Mouse (Mus musculus): ENCODE results near the gene Myo16. TPM values are rescaled to one million over a fixed set of nuclear protein-coding genes. Genes with fewer than 3 reads are reported as not detected.

Gene Myo16
- polyA plus RNA-seq, 1 experiment from 2014 or later: 7.2 TPM

DNA sequence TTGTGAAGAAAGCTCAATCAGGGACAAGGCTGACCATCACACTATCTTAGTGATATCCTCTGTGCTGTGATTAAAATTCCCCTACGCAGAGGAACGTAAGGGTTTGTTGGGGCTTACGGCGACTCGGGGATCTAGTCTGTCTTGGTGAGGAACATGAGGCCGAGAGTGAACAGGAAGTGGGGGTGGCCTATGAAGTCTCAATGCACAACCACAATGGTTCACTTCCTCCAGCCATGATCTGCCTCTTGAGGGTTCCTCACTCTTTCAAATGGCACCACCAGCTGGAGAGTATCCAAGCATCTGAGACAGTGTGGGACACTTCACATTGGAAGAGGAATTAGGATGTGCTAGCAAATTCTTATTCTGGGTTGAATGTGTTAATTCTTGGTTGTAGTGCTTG is 405.8 kb downstream of the Myo16 start:
- no peak for ATAC-seq
- no peak overlapping the region for H3K27ac ChIP-seq (ENCODE audit: low read length)
- no peak overlapping the region for H3K4me2 ChIP-seq (ENCODE audit: low read length)
- H3K27me3 ChIP-seq (ENCODE audit: control insufficient read depth, insufficient read depth, low read depth, low read length): no peaks in the 10 kb centered on the region
- 0 out of 2 replicates have a peak, but pooled peaks cover 2% of the 10 kb centered on the region for H3K36me3 ChIP-seq (ENCODE audit: control insufficient read depth, insufficient read depth, low read length)
- H3K4me1 ChIP-seq (ENCODE audit: control insufficient read depth, insufficient read depth, low read length): no peaks in the 10 kb centered on the region
- H3K9ac ChIP-seq (ENCODE audit: low read depth, low read length): no peak overlapping the region
- H3K4me3 ChIP-seq (ENCODE audit: low read depth, low read length): no peak overlapping the region
- WGBS: 84% methylated on average over 6 of the region's 6 CpGs
- H3K9me3 ChIP-seq (replicated peaks; ENCODE audit: control insufficient read depth, low read length, poor library complexity, severe bottlenecking): no peaks in the 10 kb centered on the region

DNA sequence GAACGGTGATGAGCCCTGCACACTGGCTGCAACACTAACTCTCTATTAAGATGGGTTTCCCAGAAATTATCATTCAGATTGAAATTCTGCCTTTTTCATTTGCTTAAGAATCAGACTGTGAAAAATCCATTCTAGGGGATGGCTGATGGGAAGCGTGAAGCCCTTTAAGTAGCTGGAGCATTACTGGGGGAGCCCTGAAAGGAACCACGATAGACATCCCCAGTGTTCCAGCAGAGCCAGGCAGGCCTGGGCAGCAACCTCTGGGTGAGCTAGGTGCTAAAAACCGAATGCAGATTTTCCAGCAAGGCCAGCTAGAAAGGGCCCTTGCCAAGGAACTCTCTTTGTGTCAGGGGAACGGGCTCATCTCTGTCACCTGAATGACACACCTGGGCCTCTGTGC is 407.9 kb downstream of the Myo16 start:
- WGBS: 61% methylated on average over 5 of the region's 5 CpGs
- Histone ChIP-seq H3K27ac (ENCODE audit: low read length) (peak overlapping the region; percentile 17; the same call in 1 of the 2 replicates), H3K27me3 (ENCODE audit: control insufficient read depth, insufficient read depth, low read depth, low read length) (no peaks in the 10 kb centered on the region), H3K9me3 (replicated peaks; ENCODE audit: control insufficient read depth, low read length, poor library complexity, severe bottlenecking) (no peaks in the 10 kb centered on the region), H3K36me3 (ENCODE audit: control insufficient read depth, insufficient read depth, low read length) (peaks cover 2% of the 10 kb centered on the region; the same call in 1 of the 2 replicates), H3K4me3 (ENCODE audit: low read depth, low read length) (no peak overlapping the region), H3K9ac (ENCODE audit: low read depth, low read length) (no peak overlapping the region), H3K4me1 (ENCODE audit: control insufficient read depth, insufficient read depth, low read length) (no peaks in the 10 kb centered on the region), H3K4me2 (ENCODE audit: low read length) (no peak overlapping the region)
- ATAC-seq: peak; percentile 44; the same call in 1 of the 2 replicates

DNA sequence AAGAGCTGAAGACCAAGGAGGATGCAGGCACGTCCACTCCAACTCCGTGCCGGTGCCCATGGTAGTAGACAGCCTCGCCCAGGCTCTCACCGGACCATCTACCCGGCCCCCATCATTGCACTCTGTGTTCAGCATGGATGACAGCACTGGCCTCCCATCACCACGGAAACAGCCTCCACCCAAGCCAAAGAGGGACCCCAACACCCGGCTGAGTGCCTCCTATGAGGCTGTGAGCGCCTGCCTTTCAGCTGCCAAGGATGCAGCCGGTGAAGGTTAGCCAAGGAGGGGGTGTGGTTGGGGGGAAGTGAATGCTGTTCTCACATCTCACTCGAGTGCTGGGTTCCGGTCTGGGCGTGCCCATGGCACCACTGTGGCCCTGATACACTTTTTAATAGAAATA is 408.3 kb downstream of the Myo16 start:
- peak; percentile 46 for ATAC-seq
- no peaks in the 10 kb centered on the region for H3K27me3 ChIP-seq (ENCODE audit: control insufficient read depth, insufficient read depth, low read depth, low read length)
- H3K4me1 ChIP-seq (ENCODE audit: control insufficient read depth, insufficient read depth, low read length): no peaks in the 10 kb centered on the region
- H3K27ac ChIP-seq (ENCODE audit: low read length): peak overlapping the region; percentile 17; the same call in 1 of the 2 replicates
- H3K4me3 ChIP-seq (ENCODE audit: low read depth, low read length): no peak overlapping the region
- no peak overlapping the region for H3K4me2 ChIP-seq (ENCODE audit: low read length)
- peaks cover 2% of the 10 kb centered on the region; the same call in 1 of the 2 replicates for H3K36me3 ChIP-seq (ENCODE audit: control insufficient read depth, insufficient read depth, low read length)
- no peak overlapping the region for H3K9ac ChIP-seq (ENCODE audit: low read depth, low read length)
- WGBS: 59% methylated on average over 13 of the region's 13 CpGs
- no peaks in the 10 kb centered on the region for H3K9me3 ChIP-seq (replicated peaks; ENCODE audit: control insufficient read depth, low read length, poor library complexity, severe bottlenecking)

DNA sequence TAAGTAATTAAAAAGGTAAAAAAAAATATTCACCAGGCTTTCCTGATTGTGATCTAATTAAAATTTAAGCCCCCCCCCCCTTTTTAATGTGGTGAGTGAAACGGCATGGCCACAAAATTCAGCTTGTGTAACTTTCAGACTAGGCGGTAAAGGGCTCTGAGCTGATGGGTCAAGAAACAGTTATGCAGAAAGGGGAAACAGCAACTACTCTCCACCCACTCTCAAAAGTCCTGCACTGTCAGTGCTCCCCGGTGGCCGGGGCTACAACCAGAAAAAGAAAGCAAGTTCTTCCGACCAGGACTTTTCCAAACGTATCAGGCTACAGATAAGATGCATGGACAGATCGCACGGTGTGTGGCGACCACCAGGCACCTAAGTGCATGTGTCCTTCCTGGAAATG is 408.9 kb downstream of the Myo16 start:
- no peak overlapping the region for H3K4me2 ChIP-seq (ENCODE audit: low read length)
- no peak overlapping the region for H3K4me3 ChIP-seq (ENCODE audit: low read depth, low read length)
- no peak for ATAC-seq
- no peak overlapping the region for H3K27ac ChIP-seq (ENCODE audit: low read length)
- no peaks in the 10 kb centered on the region for H3K27me3 ChIP-seq (ENCODE audit: control insufficient read depth, insufficient read depth, low read depth, low read length)
- H3K9me3 ChIP-seq (replicated peaks; ENCODE audit: control insufficient read depth, low read length, poor library complexity, severe bottlenecking): no peaks in the 10 kb centered on the region
- no peak overlapping the region for H3K9ac ChIP-seq (ENCODE audit: low read depth, low read length)
- H3K36me3 ChIP-seq (ENCODE audit: control insufficient read depth, insufficient read depth, low read length): peaks cover 2% of the 10 kb centered on the region; the same call in 1 of the 2 replicates
- H3K4me1 ChIP-seq (ENCODE audit: control insufficient read depth, insufficient read depth, low read length): no peaks in the 10 kb centered on the region
- 88% methylated on average over 9 of the region's 9 CpGs for WGBS

DNA sequence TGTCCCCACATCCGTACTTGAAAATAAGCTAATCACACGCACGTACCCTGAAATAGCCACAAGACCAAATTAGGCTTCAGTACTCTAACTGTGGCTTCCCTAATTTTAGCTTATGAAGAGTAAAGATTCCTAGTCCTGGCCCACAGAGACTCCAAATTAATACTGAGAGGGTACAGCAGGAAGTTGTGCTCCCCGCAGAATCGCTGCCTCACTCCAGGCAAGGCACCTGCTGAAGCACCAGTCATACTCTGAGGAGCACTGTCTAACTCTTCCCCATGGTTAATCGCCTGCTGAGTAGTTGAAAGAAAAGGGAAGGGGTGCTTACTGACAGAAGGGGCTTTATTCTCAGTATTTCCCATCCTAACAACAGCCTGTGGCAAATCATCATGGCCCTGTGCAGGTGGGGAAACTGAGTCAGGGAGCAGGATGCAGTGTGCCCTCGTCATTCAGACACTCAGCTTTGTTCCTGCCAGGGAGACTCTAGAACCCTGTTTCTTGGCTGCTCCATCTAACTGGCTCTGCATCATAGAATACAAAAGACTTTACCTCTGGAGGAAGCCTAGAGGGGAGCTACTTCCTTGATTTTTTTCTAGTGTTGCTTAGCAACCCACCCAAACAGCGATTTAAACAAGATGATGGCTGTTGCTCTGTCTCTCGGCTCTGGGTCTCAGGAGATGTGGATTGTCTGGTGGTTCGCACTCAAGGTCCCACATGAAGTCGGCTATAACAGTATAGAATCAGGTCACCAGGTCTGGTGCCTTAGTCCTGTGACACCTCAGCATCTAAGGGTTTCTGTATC is 411.7 kb downstream of the Myo16 start:
- Histone ChIP-seq H3K27me3 (ENCODE audit: control insufficient read depth, insufficient read depth, low read depth, low read length) (no peaks in the 10 kb centered on the region), H3K9ac (ENCODE audit: low read depth, low read length) (no peak overlapping the region), H3K4me3 (ENCODE audit: low read depth, low read length) (no peak overlapping the region), H3K9me3 (replicated peaks; ENCODE audit: control insufficient read depth, low read length, poor library complexity, severe bottlenecking) (no peaks in the 10 kb centered on the region), H3K4me2 (ENCODE audit: low read length) (no peak overlapping the region), H3K27ac (ENCODE audit: low read length) (no peak overlapping the region), H3K4me1 (ENCODE audit: control insufficient read depth, insufficient read depth, low read length) (no peaks in the 10 kb centered on the region), H3K36me3 (ENCODE audit: control insufficient read depth, insufficient read depth, low read length) (peaks cover 4% of the 10 kb centered on the region; the same call in 1 of the 2 replicates)
- WGBS: 74% methylated on average over 11 of the region's 11 CpGs
- no peak for ATAC-seq

DNA sequence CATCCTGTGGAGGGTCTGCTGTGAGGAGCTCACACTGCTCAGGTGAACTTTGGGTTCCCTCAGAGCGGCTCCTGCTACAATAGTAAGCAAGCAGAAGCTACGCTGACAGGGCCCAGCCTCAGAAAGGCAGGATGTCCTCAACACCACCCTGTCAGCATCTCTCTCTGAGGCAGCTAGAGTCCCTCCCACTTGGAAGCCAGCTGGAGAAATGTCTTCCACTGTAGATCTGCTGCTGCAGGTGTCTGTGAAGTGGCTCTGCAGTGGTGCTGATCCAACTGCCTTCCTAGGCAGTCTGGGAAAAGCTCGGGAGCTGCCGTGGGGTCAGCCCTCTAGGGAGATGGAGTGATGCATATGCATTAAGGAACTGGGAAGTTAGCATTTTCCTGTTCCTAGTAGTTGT is 414.7 kb downstream of the Myo16 start:
- H3K27ac ChIP-seq (ENCODE audit: low read length): no peak overlapping the region
- WGBS: 66% methylated on average over 4 of the region's 4 CpGs
- H3K4me1 ChIP-seq (ENCODE audit: control insufficient read depth, insufficient read depth, low read length): peaks cover 7% of the 10 kb centered on the region; the same call in 1 of the 2 replicates
- H3K27me3 ChIP-seq (ENCODE audit: control insufficient read depth, insufficient read depth, low read depth, low read length): no peaks in the 10 kb centered on the region
- H3K36me3 ChIP-seq (ENCODE audit: control insufficient read depth, insufficient read depth, low read length): peaks cover 4% of the 10 kb centered on the region; the same call in 1 of the 2 replicates
- no peak overlapping the region for H3K4me2 ChIP-seq (ENCODE audit: low read length)
- H3K4me3 ChIP-seq (ENCODE audit: low read depth, low read length): no peak overlapping the region
- ATAC-seq: no peak
- no peak overlapping the region for H3K9ac ChIP-seq (ENCODE audit: low read depth, low read length)
- no peaks in the 10 kb centered on the region for H3K9me3 ChIP-seq (replicated peaks; ENCODE audit: control insufficient read depth, low read length, poor library complexity, severe bottlenecking)

DNA sequence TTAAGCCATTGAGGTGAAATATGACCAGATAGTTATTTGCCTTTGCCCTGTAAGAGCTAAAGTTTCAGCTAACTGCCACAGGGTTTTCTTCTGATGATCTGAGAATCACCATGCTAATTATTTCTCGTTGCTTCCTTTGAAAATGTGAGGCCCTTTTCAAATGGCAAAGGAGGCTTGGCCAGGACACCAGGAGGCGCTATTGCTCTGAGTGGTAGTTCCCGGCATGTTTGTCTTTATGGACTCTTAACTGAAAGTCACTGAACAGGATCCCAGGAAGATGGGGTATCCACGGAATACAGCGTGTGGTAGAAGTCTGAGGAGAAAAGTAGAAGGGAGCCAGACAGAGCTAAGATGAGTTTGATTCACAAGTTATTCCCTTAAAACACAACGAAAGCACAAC is 420.4 kb downstream of the Myo16 start:
- no peak overlapping the region for H3K9ac ChIP-seq (ENCODE audit: low read depth, low read length)
- H3K27ac ChIP-seq (ENCODE audit: low read length): no peak overlapping the region
- H3K4me1 ChIP-seq (ENCODE audit: control insufficient read depth, insufficient read depth, low read length): peaks cover 7% of the 10 kb centered on the region; the same call in 1 of the 2 replicates
- no peak for ATAC-seq
- no peaks in the 10 kb centered on the region for H3K27me3 ChIP-seq (ENCODE audit: control insufficient read depth, insufficient read depth, low read depth, low read length)
- H3K36me3 ChIP-seq (ENCODE audit: control insufficient read depth, insufficient read depth, low read length): 0 out of 2 replicates have a peak, but pooled peaks cover 2% of the 10 kb centered on the region
- no peak overlapping the region for H3K4me3 ChIP-seq (ENCODE audit: low read depth, low read length)
- H3K4me2 ChIP-seq (ENCODE audit: low read length): no peak overlapping the region
- 27% methylated on average over 6 of the region's 6 CpGs for WGBS
- no peaks in the 10 kb centered on the region for H3K9me3 ChIP-seq (replicated peaks; ENCODE audit: control insufficient read depth, low read length, poor library complexity, severe bottlenecking)

DNA sequence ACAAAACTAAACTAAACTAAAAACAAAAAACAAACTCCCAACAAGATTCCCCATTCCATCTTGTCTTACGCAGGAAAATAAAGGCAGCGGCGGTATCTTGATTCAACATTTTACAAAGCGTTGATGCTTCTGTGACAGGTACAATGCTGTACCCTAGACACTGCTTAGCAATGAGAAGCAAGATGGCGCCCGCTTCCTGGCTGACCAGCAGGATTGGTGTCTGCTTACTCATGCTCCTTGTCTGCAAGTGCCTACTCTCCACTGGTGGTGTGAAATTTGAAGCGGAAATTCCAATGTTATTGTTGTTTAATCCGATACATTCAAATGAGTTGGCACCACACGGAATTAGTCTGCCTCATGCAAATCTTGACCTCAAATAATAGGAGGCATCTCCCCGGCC is 421.5 kb downstream of the Myo16 start:
- ATAC-seq: no peak
- H3K9me3 ChIP-seq (replicated peaks; ENCODE audit: control insufficient read depth, low read length, poor library complexity, severe bottlenecking): no peaks in the 10 kb centered on the region
- 82% methylated on average over 10 of the region's 10 CpGs for WGBS
- no peaks in the 10 kb centered on the region for H3K36me3 ChIP-seq (ENCODE audit: control insufficient read depth, insufficient read depth, low read length)
- H3K27ac ChIP-seq (ENCODE audit: low read length): no peak overlapping the region
- no peak overlapping the region for H3K4me2 ChIP-seq (ENCODE audit: low read length)
- no peak overlapping the region for H3K4me3 ChIP-seq (ENCODE audit: low read depth, low read length)
- H3K9ac ChIP-seq (ENCODE audit: low read depth, low read length): no peak overlapping the region
- H3K4me1 ChIP-seq (ENCODE audit: control insufficient read depth, insufficient read depth, low read length): peaks cover 7% of the 10 kb centered on the region; the same call in 1 of the 2 replicates
- H3K27me3 ChIP-seq (ENCODE audit: control insufficient read depth, insufficient read depth, low read depth, low read length): no peaks in the 10 kb centered on the region

DNA sequence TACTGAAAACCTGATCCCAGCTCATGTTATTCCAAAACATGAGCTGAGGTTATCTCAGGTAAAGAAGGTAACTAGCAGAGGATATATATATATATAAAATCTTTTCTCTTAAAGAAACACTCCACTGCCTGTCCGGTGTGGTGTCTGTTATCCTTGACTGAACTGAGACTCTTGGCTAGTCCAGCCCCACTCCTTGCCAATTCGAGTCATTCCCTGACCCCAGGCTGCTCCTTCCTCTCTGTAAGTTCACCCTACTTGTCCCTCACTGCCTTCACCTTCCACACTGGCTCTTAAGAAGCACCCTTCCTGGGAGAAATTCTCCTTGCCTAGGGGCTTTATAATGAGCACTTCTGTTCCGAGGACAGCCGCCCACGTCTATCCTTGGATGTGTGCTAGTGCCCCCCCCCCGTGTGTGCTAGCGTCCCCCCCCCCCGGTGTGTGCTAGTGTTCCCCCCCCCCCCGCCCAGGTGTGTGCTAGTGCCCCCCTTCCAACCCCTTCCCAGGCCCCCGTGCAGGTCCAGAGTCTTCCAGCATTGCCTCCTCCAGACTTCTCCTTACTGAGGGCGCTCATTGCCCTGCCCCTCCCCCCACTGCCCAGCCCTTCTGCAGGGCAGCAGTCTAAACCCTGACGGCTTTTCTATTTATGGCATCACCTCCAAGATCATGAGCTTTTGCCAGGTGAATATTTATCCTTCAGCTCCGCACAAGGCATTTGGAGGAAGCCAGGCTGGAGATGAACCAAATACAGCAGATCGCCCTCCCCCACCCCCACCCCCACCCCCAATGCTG is 433.4 kb downstream of the Myo16 start:
- peaks cover 4% of the 10 kb centered on the region for H3K4me1 ChIP-seq (ENCODE audit: control insufficient read depth, insufficient read depth, low read length)
- no peak overlapping the region for H3K4me3 ChIP-seq (ENCODE audit: low read depth, low read length)
- H3K36me3 ChIP-seq (ENCODE audit: control insufficient read depth, insufficient read depth, low read length): no peaks in the 10 kb centered on the region
- no peak overlapping the region for H3K4me2 ChIP-seq (ENCODE audit: low read length)
- 28% methylated on average over 11 of the region's 14 CpGs for WGBS
- no peak overlapping the region for H3K9ac ChIP-seq (ENCODE audit: low read depth, low read length)
- no peak overlapping the region for H3K27ac ChIP-seq (ENCODE audit: low read length)
- H3K27me3 ChIP-seq (ENCODE audit: control insufficient read depth, insufficient read depth, low read depth, low read length): no peaks in the 10 kb centered on the region
- no peaks in the 10 kb centered on the region for H3K9me3 ChIP-seq (replicated peaks; ENCODE audit: control insufficient read depth, low read length, poor library complexity, severe bottlenecking)
- ATAC-seq: peak; percentile 60; the same call in 1 of the 2 replicates

All from midbrain, embryonic 16.5 days (tissue).